Mouse (Mus musculus): ENCODE measurements around the gene Tyk2. TPM values are rescaled to one million over a fixed set of nuclear protein-coding genes. Genes with fewer than 3 reads are reported as not detected.
A peak's percentile ranks its signal among the peaks of the same experiment; 100 is the strongest.

Gene Tyk2
- polyA plus RNA-seq, 1 experiment from 2014 or later: 8.4 TPM

GRCm38 (mm10) chr9:21104814-21105213 is 26.2 kb downstream of the Tyk2 start:
- Histone ChIP-seq H3K27me3 (ENCODE audit: control insufficient read depth, insufficient read depth, low read length) (no peaks in the 10 kb centered on the region), H3K4me3 (replicated peaks; ENCODE audit: low read length) (no peak overlapping the region), H3K4me2 (replicated peaks) (no peak overlapping the region), H3K4me1 (replicated peaks; ENCODE audit: control insufficient read depth, insufficient read depth, low read length) (no peaks in the 10 kb centered on the region), H3K9ac (no peak overlapping the region), H3K27ac (no peak overlapping the region), H3K9me3 (ENCODE audit: control insufficient read depth, low read length) (no peaks in the 10 kb centered on the region), H3K36me3 (replicated peaks; ENCODE audit: control insufficient read depth, insufficient read depth) (peaks cover 20% of the 10 kb centered on the region; the same call in 1 of the 2 replicates)
- DNase-seq (ENCODE audit: low spot score) (no peak), ATAC-seq (ENCODE audit: low FRiP score) (no peak)
- WGBS: 87% methylated on average over 6 of the region's 6 CpGs

GRCm38 (mm10) chr9:21102076-21102475 is 29.0 kb downstream of the Tyk2 start:
- no peak overlapping the region for H3K4me2 ChIP-seq (replicated peaks)
- H3K36me3 ChIP-seq (replicated peaks; ENCODE audit: control insufficient read depth, insufficient read depth): 0 out of 2 replicates have a peak, but pooled peaks cover 5% of the 10 kb centered on the region
- H3K27me3 ChIP-seq (ENCODE audit: control insufficient read depth, insufficient read depth, low read length): no peaks in the 10 kb centered on the region
- 91% methylated on average over 2 of the region's 2 CpGs for WGBS
- H3K4me1 ChIP-seq (replicated peaks; ENCODE audit: control insufficient read depth, insufficient read depth, low read length): no peaks in the 10 kb centered on the region
- no peak for DNase-seq (ENCODE audit: low spot score)
- no peak overlapping the region for H3K4me3 ChIP-seq (replicated peaks; ENCODE audit: low read length)
- no peak for ATAC-seq (ENCODE audit: low FRiP score)
- H3K27ac ChIP-seq: no peak overlapping the region
- no peak overlapping the region for H3K9ac ChIP-seq
- no peaks in the 10 kb centered on the region for H3K9me3 ChIP-seq (ENCODE audit: control insufficient read depth, low read length)

GRCm38 (mm10) chr9:21100447-21101161 is 30.4 kb downstream of the Tyk2 start:
- no peak overlapping the region for H3K27ac ChIP-seq
- H3K4me2 ChIP-seq (replicated peaks): no peak overlapping the region
- no peaks in the 10 kb centered on the region for H3K27me3 ChIP-seq (ENCODE audit: control insufficient read depth, insufficient read depth, low read length)
- H3K9me3 ChIP-seq (ENCODE audit: control insufficient read depth, low read length): no peaks in the 10 kb centered on the region
- DNase-seq (ENCODE audit: low spot score): no peak
- H3K36me3 ChIP-seq (replicated peaks; ENCODE audit: control insufficient read depth, insufficient read depth): no peaks in the 10 kb centered on the region
- WGBS: 39% methylated on average over 15 of the region's 15 CpGs
- H3K9ac ChIP-seq: peak overlapping the region; percentile 6; the same call in 1 of the 2 replicates
- H3K4me1 ChIP-seq (replicated peaks; ENCODE audit: control insufficient read depth, insufficient read depth, low read length): no peaks in the 10 kb centered on the region
- peak; percentile 55; the same call in 1 of the 2 replicates for ATAC-seq (ENCODE audit: low FRiP score)
- no peak overlapping the region for H3K4me3 ChIP-seq (replicated peaks; ENCODE audit: low read length)

- WGBS: 84% methylated on average over 8 of the region's 8 CpGs
- Histone ChIP-seq H3K9ac (no peak overlapping the region), H3K27me3 (ENCODE audit: control insufficient read depth, insufficient read depth, low read length) (no peaks in the 10 kb centered on the region), H3K27ac (no peak overlapping the region), H3K9me3 (ENCODE audit: control insufficient read depth, low read length) (no peaks in the 10 kb centered on the region), H3K4me2 (replicated peaks) (no peak overlapping the region), H3K4me3 (replicated peaks; ENCODE audit: low read length) (no peak overlapping the region), H3K36me3 (replicated peaks; ENCODE audit: control insufficient read depth, insufficient read depth) (no peaks in the 10 kb centered on the region), H3K4me1 (replicated peaks; ENCODE audit: control insufficient read depth, insufficient read depth, low read length) (no peaks in the 10 kb centered on the region)
- DNase-seq (ENCODE audit: low spot score): no peak
- no peak for ATAC-seq (ENCODE audit: low FRiP score)
These were observed 33.2 kb downstream of the Tyk2 start for GRCm38 (mm10) chr9:21097793-21098192.

GRCm38 (mm10) chr9:21095958-21096357 is 35.1 kb downstream of the Tyk2 start:
- Histone ChIP-seq H3K4me1 (replicated peaks; ENCODE audit: control insufficient read depth, insufficient read depth, low read length) (peaks cover 1% of the 10 kb centered on the region), H3K36me3 (replicated peaks; ENCODE audit: control insufficient read depth, insufficient read depth) (no peaks in the 10 kb centered on the region), H3K9me3 (ENCODE audit: control insufficient read depth, low read length) (no peaks in the 10 kb centered on the region), H3K4me3 (replicated peaks; ENCODE audit: low read length) (no peak overlapping the region), H3K27me3 (ENCODE audit: control insufficient read depth, insufficient read depth, low read length) (no peaks in the 10 kb centered on the region), H3K4me2 (replicated peaks) (no peak overlapping the region), H3K27ac (no peak overlapping the region), H3K9ac (no peak overlapping the region)
- ATAC-seq (ENCODE audit: low FRiP score): no peak
- no peak for DNase-seq (ENCODE audit: low spot score)
- WGBS: 70% methylated on average over 4 of the region's 4 CpGs

- no peaks in the 10 kb centered on the region for H3K27me3 ChIP-seq (ENCODE audit: control insufficient read depth, insufficient read depth, low read length)
- ATAC-seq (ENCODE audit: low FRiP score) (no peak), DNase-seq (ENCODE audit: low spot score) (no peak)
- WGBS: 97% methylated on average over 9 of the region's 9 CpGs
- H3K27ac ChIP-seq: no peak overlapping the region
- H3K36me3 ChIP-seq (replicated peaks; ENCODE audit: control insufficient read depth, insufficient read depth): peaks cover 13% of the 10 kb centered on the region
- H3K9me3 ChIP-seq (ENCODE audit: control insufficient read depth, low read length): no peaks in the 10 kb centered on the region
- peaks cover 18% of the 10 kb centered on the region for H3K4me1 ChIP-seq (replicated peaks; ENCODE audit: control insufficient read depth, insufficient read depth, low read length)
- H3K4me2 ChIP-seq (replicated peaks): no peak overlapping the region
- no peak overlapping the region for H3K4me3 ChIP-seq (replicated peaks; ENCODE audit: low read length)
- H3K9ac ChIP-seq: no peak overlapping the region
These were observed 37.6 kb downstream of the Tyk2 start for GRCm38 (mm10) chr9:21093423-21093822.

- Histone ChIP-seq H3K36me3 (replicated peaks; ENCODE audit: control insufficient read depth, insufficient read depth) (peaks cover 29% of the 10 kb centered on the region), H3K4me3 (replicated peaks; ENCODE audit: low read length) (peak within 1 kb of the TSS; percentile 68), H3K9ac (peak within 1 kb of the TSS; percentile 75), H3K27me3 (ENCODE audit: control insufficient read depth, insufficient read depth, low read length) (no peaks in the 10 kb centered on the region), H3K9me3 (ENCODE audit: control insufficient read depth, low read length) (no peaks in the 10 kb centered on the region), H3K4me2 (replicated peaks) (peak within 1 kb of the TSS; percentile 86), H3K27ac (peak within 1 kb of the TSS; percentile 91), H3K4me1 (replicated peaks; ENCODE audit: control insufficient read depth, insufficient read depth, low read length) (peaks cover 18% of the 10 kb centered on the region)
- under 1% methylated on average over 54 of the region's 54 CpGs for WGBS
- ATAC-seq (ENCODE audit: low FRiP score) (peak; percentile 99), DNase-seq (ENCODE audit: low spot score) (peak; percentile 95)
These were observed 39.2 kb downstream of the Tyk2 start, which contains the start of the genes Gm38431 and Raver1 for GRCm38 (mm10) chr9:21091707-21092320. Gene Gm38431 (minus strand): TSS chr9:21091997. Gene Raver1 (minus strand): TSS chr9:21092008.

GRCm38 (mm10) chr9:21090972-21091706 is 39.9 kb downstream of the Tyk2 start:
- H3K36me3 ChIP-seq (replicated peaks; ENCODE audit: control insufficient read depth, insufficient read depth): peaks cover 36% of the 10 kb centered on the region
- no peaks in the 10 kb centered on the region for H3K27me3 ChIP-seq (ENCODE audit: control insufficient read depth, insufficient read depth, low read length)
- DNase-seq (ENCODE audit: low spot score): peak; percentile 26
- peak overlapping the region; percentile 68 for H3K4me3 ChIP-seq (replicated peaks; ENCODE audit: low read length)
- peak overlapping the region; percentile 91 for H3K27ac ChIP-seq
- peaks cover 18% of the 10 kb centered on the region for H3K4me1 ChIP-seq (replicated peaks; ENCODE audit: control insufficient read depth, insufficient read depth, low read length)
- peak overlapping the region; percentile 75 for H3K9ac ChIP-seq
- no peak; the same call in 1 of the 2 replicates for ATAC-seq (ENCODE audit: low FRiP score)
- no peaks in the 10 kb centered on the region for H3K9me3 ChIP-seq (ENCODE audit: control insufficient read depth, low read length)
- H3K4me2 ChIP-seq (replicated peaks): peak overlapping the region; percentile 86
- WGBS: 3% methylated on average over 24 of the region's 24 CpGs

GRCm38 (mm10) chr9:21090537-21090936 is 40.5 kb downstream of the Tyk2 start:
- Histone ChIP-seq H3K27ac (no peak overlapping the region), H3K9me3 (ENCODE audit: control insufficient read depth, low read length) (no peaks in the 10 kb centered on the region), H3K9ac (peak overlapping the region; percentile 75), H3K4me3 (replicated peaks; ENCODE audit: low read length) (peak overlapping the region; percentile 68), H3K27me3 (ENCODE audit: control insufficient read depth, insufficient read depth, low read length) (no peaks in the 10 kb centered on the region), H3K4me1 (replicated peaks; ENCODE audit: control insufficient read depth, insufficient read depth, low read length) (peaks cover 18% of the 10 kb centered on the region), H3K36me3 (replicated peaks; ENCODE audit: control insufficient read depth, insufficient read depth) (peaks cover 42% of the 10 kb centered on the region), H3K4me2 (replicated peaks) (peak overlapping the region; percentile 86)
- no peak for DNase-seq (ENCODE audit: low spot score)
- whole genome bisulfite sequencing: 90% methylated on average over 1 of the region's 1 CpGs
- no peak for ATAC-seq (ENCODE audit: low FRiP score)
